10 mouse cellular contexts compared by ENCODE assay signal in the genomic region with DNA sequence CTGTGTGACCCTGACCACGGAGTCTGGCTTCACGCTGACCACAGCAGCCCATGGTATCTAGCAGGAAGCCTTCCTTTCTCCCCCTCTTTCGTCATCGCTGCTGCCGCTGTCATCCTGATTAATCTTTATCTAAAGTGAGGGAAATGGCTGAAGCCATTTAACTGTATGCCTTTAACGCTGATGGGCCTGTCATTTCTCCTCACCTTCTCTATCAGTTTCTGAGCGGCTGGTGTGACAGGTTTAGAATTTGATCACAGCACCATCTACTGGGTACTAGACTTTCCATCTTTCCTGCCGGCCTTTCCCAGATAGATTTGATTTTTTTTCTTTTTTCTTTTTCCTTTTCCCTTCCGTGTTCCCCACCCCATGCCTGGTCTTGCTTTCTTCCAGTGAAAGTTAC.
A peak's percentile ranks its signal among the peaks of the same experiment; 100 is the strongest.
DNase-seq lines count a peak whose midpoint lies in the region; ATAC-seq and TF ChIP-seq lines count a peak whose summit lies in the region.
"Had no signal": no experiment of that assay in that cellular context is flagged by ENCODE, and none has a peak within 500 bp of the region (broad histone marks: within the 10 kb centered on the region; RNA-seq: fewer than 3 reads in every experiment).

No protein-coding gene starts in this region.

- dilution Hi-C loops in CH12.LX (cut with MboI; ENCODE audit: extremely low pct_ligation_motif_present, extremely low pct_unique_long_range_greater_than_20kb, low sequenced_read_pairs) = no loop called here

- TF ChIP-seq RAD21 in CH12.LX (IDR thresholded peaks at IDR 0.05; ENCODE audit: low read depth, low read length) = peak; percentile 34

- TF ChIP-seq CTCF in CH12.LX (conservative IDR thresholded peaks at IDR 0.05 in 1 of 2, IDR thresholded peaks at IDR 0.05 in 1 of 2; ENCODE audit: low read depth in 2 of 2, low read length in 2 of 2) (peak in 1 of 2 experiments; percentile 44; a peak in 2 of 4 replicates), Patski (IDR thresholded peaks at IDR 0.05) (peak; percentile 21)

- H3K4me3 ChIP-seq in CH12.LX (replicated peaks in 1 of 3; ENCODE audit: low read depth in 2 of 3, low read length in 2 of 3, poor library complexity in 1 of 3) = no peak overlapping the region
- H3K4me3 ChIP-seq in intestine, embryonic 16.5 days (ENCODE audit: low read length) = no peak overlapping the region
- H3K4me3 ChIP-seq: limb, embryonic 12.5 days had no signal

- no peaks in the 10 kb centered on the region for H3K4me1 ChIP-seq in CH12.LX (ENCODE audit: control insufficient read depth in 1 of 2, insufficient read depth in 2 of 2)
- H3K4me1 ChIP-seq in intestine, embryonic 16.5 days (ENCODE audit: control insufficient read depth, insufficient read depth, low read length) = no peaks in the 10 kb centered on the region

- H3K27ac ChIP-seq in CH12.LX (ENCODE audit: insufficient read depth, low read depth) = no peak overlapping the region
- H3K27ac ChIP-seq in intestine, embryonic 16.5 days (ENCODE audit: low read length) = no peak overlapping the region
- H3K27ac ChIP-seq: limb, embryonic 12.5 days had no signal

- H3K4me2 ChIP-seq in CH12.LX (ENCODE audit: insufficient read depth, low read depth, poor library complexity, severe bottlenecking) = no peak overlapping the region
- peak overlapping the region; percentile 10; the same call in 1 of the 2 replicates for H3K4me2 ChIP-seq in intestine, embryonic 16.5 days (ENCODE audit: low read depth, low read length)
- H3K4me2 ChIP-seq: limb, embryonic 12.5 days had no signal

- no peak for ATAC-seq in Patski
- ATAC-seq in intestine, embryonic 16.5 days = no peak

- H3K27me3 ChIP-seq in CH12.LX (replicated peaks) (peaks cover 86% of the 10 kb centered on the region), Patski (no peaks in the 10 kb centered on the region)
- no peaks in the 10 kb centered on the region for H3K27me3 ChIP-seq in intestine, embryonic 16.5 days (replicated peaks; ENCODE audit: control insufficient read depth, insufficient read depth, low read length)

- no peak overlapping the region for H3K9ac ChIP-seq in CH12.LX (ENCODE audit: insufficient read depth, low read depth)
- no peak overlapping the region for H3K9ac ChIP-seq in intestine, embryonic 16.5 days (ENCODE audit: low read depth, low read length)
- H3K9ac ChIP-seq: limb, embryonic 12.5 days had no signal

- in situ Hi-C loops in CH12.LX (cut with MboI; ENCODE audit: low pct_ligation_motif_present, low pct_unique_long_range_greater_than_20kb, low sequenced_read_pairs) (no loop called here), Patski (cut with MboI; ENCODE audit: low pct_unique_long_range_greater_than_20kb) (loop anchor here (10.0 kb wide), 1 partner anchor 212 kb away; no protein-coding TSS in a partner anchor)

- no peaks in the 10 kb centered on the region for H3K79me2 ChIP-seq in CH12.LX (replicated peaks; ENCODE audit: control insufficient read depth, extremely low read depth, insufficient read depth, poor library complexity, severe bottlenecking)

- CTCF ChIA-PET in Patski (lab: Charles Lee) = no interaction called here

- H3K9me3 ChIP-seq in CH12.LX (replicated peaks; ENCODE audit: low read length) = no peaks in the 10 kb centered on the region
- H3K9me3 ChIP-seq in intestine, embryonic 16.5 days (ENCODE audit: control insufficient read depth, low read length) = no peaks in the 10 kb centered on the region
- H3K9me3 ChIP-seq: limb, embryonic 12.5 days had no signal

- TF ChIP-seq EP300 in CH12.LX (IDR thresholded peaks at IDR 0.05; ENCODE audit: low read length) = no peak

- DNase-seq in layer of hippocampus, adult 11-12 months (ENCODE audit: low spot score) = peak; percentile 16
- no peak for DNase-seq in layer of hippocampus, postnatal 36 days
- DNase-seq in CH12.LX (ENCODE audit: extremely low read depth) = no peak
- no peak for DNase-seq in Patski (ENCODE audit: low read depth, low spot score)
- no peak for DNase-seq in thymus, postnatal 36 days
- DNase-seq in c-Kit-positive CD71-positive TER-119-positive erythroid progenitor cells, embryonic 14.5 days (ENCODE audit: low spot score) = no peak
- no peak for DNase-seq in ovary, postnatal 10 days (ENCODE audit: low spot score)
- DNase-seq: heart, postnatal 14 days had no signal

- WGBS in intestine, embryonic 16.5 days = 18% methylated on average over 9 of the region's 9 CpGs

- no peak for TF ChIP-seq POLR2A in CH12.LX (IDR thresholded peaks at IDR 0.05; ENCODE audit: low read depth, low read length)

- no peaks in the 10 kb centered on the region for H3K36me3 ChIP-seq in CH12.LX (replicated peaks in 1 of 2; ENCODE audit: control insufficient read depth in 1 of 2, insufficient read depth in 1 of 2, low read length in 1 of 2)
- H3K36me3 ChIP-seq in intestine, embryonic 16.5 days (ENCODE audit: control insufficient read depth, insufficient read depth, low read length) = no peaks in the 10 kb centered on the region
- H3K36me3 ChIP-seq: limb, embryonic 12.5 days had no signal

- POLR2A ChIA-PET in Patski (lab: Charles Lee) = no interaction called here

TF ChIP-seq in CH12.LX, 34 proteins besides CTCF, POLR2A, EP300 and RAD21:
- TF ChIP-seq USF1 (IDR thresholded peaks at IDR 0.05; ENCODE audit: low read depth, low read length) = no peak
- peak; percentile 36 for TF ChIP-seq SMC3 (IDR thresholded peaks at IDR 0.05; ENCODE audit: low read depth, low read length)
- TF ChIP-seq E2F4 (IDR thresholded peaks at IDR 0.05; ENCODE audit: insufficient replicate concordance, low read depth, low read length) = no peak
- no peak for TF ChIP-seq NELFE (IDR thresholded peaks at IDR 0.05; ENCODE audit: low read depth, low read length)
- TF ChIP-seq ELF1 (IDR thresholded peaks at IDR 0.05; ENCODE audit: low read depth, low read length) = no peak
